Mouse (Mus musculus) frontal cortex, adult 2 months (tissue): ENCODE data around the gene Akap6. TPM values are rescaled to one million over a fixed set of nuclear protein-coding genes. Genes with fewer than 3 reads are reported as not detected.

Source experiments
- DNase-seq, 2 experiments: peaks; one replicate each; pipeline ENCODE4 v3.0.0; 2022; ENCODE audit warnings: low spot score in 1 of 2; ENCODE audit errors: extremely low spot score in 1 of 2
- polyA plus RNA-seq: library from polyadenylated mRNA; depleted of rRNA; stranded (reverse); fragments of >200 nt; gene quantifications from 2 replicates; pipeline ENCODE4 v1.2.3, GENCODE M21; 2012

Akap6 gene
- polyA plus RNA-seq, 1 experiment, result 31.2 TPM

GRCm38 (mm10) chr12:53014539-53014938 lies 315.4 kb downstream of the Akap6 start:
- DNase-seq, result no peak

GRCm38 (mm10) chr12:53024575-53025246 lies 325.5 kb downstream of the Akap6 start:
- no peak for DNase-seq

GRCm38 (mm10) chr12:53027308-53027707 lies 328.1 kb downstream of the Akap6 start:
- DNase-seq, result peak in 1 of 2 experiments; percentile 66

GRCm38 (mm10) chr12:53028926-53029325 lies 329.7 kb downstream of the Akap6 start:
- DNase-seq, result peak in 1 of 2 experiments; percentile 63

- no peak for DNase-seq
Measured at GRCm38 (mm10) chr12:53029910-53030309, 330.7 kb downstream of the Akap6 start.

GRCm38 (mm10) chr12:53032762-53033161 lies 333.6 kb downstream of the Akap6 start:
- DNase-seq, result peak in 1 of 2 experiments; percentile 13

GRCm38 (mm10) chr12:53033404-53033913 lies 334.3 kb downstream of the Akap6 start:
- peak; percentile 87 to 89 for DNase-seq

- DNase-seq, result peak; percentile 38 to 58
Measured at GRCm38 (mm10) chr12:53040634-53041033, 341.5 kb downstream of the Akap6 start.

GRCm38 (mm10) chr12:53042739-53043138 lies 343.6 kb downstream of the Akap6 start:
- peak in 1 of 2 experiments; percentile 58 for DNase-seq

- no peak for DNase-seq
Measured at GRCm38 (mm10) chr12:53057606-53058005, 358.4 kb downstream of the Akap6 start.

GRCm38 (mm10) chr12:53060903-53061302 lies 361.7 kb downstream of the Akap6 start:
- no peak for DNase-seq

- DNase-seq, result no peak
Measured at GRCm38 (mm10) chr12:53061466-53062124, 362.4 kb downstream of the Akap6 start.

- DNase-seq, result no peak
Measured at GRCm38 (mm10) chr12:53063003-53063402, 363.8 kb downstream of the Akap6 start.

GRCm38 (mm10) chr12:53064241-53064760 lies 365.1 kb downstream of the Akap6 start:
- no peak for DNase-seq

GRCm38 (mm10) chr12:53065031-53065785 lies 366.0 kb downstream of the Akap6 start:
- no peak for DNase-seq

GRCm38 (mm10) chr12:53066321-53066720 lies 367.1 kb downstream of the Akap6 start:
- no peak for DNase-seq

GRCm38 (mm10) chr12:53070907-53071306 lies 371.7 kb downstream of the Akap6 start:
- DNase-seq, result no peak

GRCm38 (mm10) chr12:53076595-53077400 lies 377.6 kb downstream of the Akap6 start:
- no peak for DNase-seq

GRCm38 (mm10) chr12:53085789-53086188 lies 386.6 kb downstream of the Akap6 start:
- DNase-seq, result no peak

GRCm38 (mm10) chr12:53112276-53112675 lies 413.1 kb downstream of the Akap6 start:
- no peak for DNase-seq
